Mouse (Mus musculus) spleen, postnatal 4 days (tissue): ENCODE data around the gene Fam126a.
A peak's percentile ranks its signal among the peaks of the same experiment; 100 is the strongest.

Experiments
- DNase-seq, 2 experiments: peaks; one replicate each; pipeline ENCODE4 v3.0.0; 2022; ENCODE audit warnings: low spot score in 2 of 2

Fam126a gene

DNA sequence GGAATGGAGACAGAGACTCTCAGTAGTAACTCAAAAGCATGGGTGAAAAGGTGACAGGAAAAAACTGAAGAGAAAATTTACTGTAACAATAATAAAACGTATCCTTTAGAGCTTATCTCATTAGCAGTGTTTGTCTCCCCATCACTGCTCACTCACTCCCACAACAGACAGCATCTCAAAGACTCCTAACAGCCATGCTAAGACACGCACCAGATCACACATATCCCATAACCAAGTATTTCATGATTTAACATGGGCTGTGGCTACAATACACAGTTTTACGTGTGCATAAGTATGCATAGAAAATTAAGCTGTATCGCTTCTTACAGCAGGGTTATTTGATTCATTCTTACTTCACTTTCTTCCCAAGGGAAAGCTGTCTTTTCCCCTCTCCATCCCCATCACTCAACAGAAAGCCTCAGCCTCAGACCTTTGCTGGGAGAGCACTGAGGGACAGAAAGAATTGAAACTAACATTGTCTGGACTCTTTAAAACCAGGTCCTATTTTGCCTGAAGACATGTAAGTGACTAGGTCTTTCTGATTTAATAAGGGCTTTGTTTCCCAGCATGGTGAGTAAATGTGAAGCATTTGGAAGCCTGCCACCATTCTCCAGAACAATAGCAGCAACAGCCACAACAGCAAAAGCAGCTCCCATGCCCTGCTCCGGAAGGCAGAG is 37.5 kb downstream of the Fam126a start:
- DNase-seq, result no peak

DNA sequence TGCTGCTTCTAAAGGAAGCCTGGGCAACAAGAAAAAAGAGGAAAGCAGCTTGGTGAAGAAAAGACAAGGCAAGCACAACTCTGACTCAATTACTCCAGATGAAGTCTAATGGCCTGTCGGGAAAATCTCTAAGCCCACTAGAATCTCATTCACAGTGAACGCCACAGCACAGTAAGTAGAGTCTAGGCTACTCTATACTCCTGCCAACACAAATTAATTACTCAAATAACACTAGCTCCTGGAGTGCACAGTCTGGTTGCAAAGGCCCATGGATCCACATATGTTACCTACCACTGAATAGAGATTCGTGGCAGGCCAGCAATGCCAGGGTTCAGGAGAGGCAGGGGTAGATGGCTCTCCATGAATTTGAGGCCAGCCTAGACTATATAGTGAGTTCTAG is 40.5 kb downstream of the Fam126a start:
- no peak for DNase-seq

GRCm38 (mm10) chr5:23987792-23988191 is 42.7 kb downstream of the Fam126a start:
- DNase-seq, result no peak

GRCm38 (mm10) chr5:23982081-23982480 is 48.4 kb downstream of the Fam126a start:
- no peak for DNase-seq

- no peak for DNase-seq
Measured at GRCm38 (mm10) chr5:23978516-23978915, 52.0 kb downstream of the Fam126a start.

- DNase-seq, result peak in 1 of 2 experiments; percentile 23
Measured at GRCm38 (mm10) chr5:23974994-23975575, 55.4 kb downstream of the Fam126a start.

DNA sequence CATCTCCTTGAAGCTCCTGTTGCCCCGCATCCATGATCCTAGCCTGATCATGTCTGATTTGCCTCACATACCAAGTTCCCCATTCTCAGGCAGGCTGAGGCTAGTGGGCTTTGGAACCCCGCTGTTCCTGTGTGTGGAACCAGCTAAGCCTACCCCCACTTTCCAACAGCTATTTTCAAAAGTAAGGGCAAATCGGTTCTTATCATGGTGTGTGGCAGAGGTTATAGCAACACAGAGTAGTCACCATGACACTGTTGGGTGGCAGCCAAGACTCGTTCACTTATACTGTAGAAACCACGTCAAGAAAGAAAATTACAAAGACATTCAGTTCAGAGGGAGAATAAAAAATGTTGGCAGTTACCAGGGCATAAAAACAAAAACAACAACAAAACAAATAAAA is 62.8 kb downstream of the Fam126a start:
- no peak for DNase-seq

DNA sequence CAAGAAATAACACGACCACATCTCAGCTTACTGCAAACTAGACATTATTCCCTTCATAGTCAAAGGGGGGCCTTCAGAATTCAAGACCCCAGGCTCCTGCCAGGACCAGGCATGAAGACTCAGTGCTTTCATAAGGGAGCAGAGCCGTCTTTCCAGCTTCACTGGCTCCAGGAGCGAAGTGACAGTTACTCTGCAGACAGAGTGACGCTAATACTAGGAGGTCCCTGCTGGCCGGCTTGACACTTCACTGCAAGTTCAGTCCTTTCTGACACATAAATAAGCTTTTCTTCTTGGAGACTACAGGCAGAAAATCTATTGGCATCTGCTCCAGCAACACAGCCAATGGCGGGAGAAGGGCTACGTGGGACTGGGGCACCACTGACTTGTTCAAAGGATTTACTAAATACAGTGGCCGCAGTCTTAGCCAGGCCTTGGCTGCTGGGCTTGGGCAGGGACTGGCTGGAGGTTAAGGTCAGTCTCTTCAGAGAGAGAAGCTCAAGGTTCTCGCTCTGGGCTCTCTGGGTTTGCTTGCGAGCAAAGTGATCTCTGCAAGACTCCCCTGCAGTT is 65.8 kb downstream of the Fam126a start:
- DNase-seq, result no peak

- no peak for DNase-seq
Measured at GRCm38 (mm10) chr5:23953047-23953446, 77.4 kb downstream of the Fam126a start.

DNA sequence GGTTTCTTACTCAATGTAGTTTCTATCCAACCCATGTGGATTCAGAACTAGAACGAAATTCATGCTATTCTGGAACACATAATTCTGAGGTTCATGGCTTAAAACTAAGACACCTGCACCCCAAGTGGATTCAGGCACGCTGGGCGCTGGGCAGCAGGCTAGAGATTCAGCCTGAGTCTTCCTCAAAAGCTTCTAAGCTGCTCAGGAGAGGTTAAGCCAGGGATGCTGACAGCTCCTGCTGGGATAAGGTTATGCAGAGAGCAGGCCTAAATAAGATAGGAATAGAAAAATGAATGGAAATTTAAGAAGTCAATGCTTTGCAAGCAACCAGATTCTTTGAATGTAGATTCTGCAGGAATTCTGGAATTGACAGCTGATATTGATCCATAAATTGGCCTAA is 82.4 kb downstream of the Fam126a start:
- DNase-seq, result peak in 1 of 2 experiments; percentile 51

GRCm38 (mm10) chr5:23945056-23945455 is 85.4 kb downstream of the Fam126a start:
- no peak for DNase-seq

DNA sequence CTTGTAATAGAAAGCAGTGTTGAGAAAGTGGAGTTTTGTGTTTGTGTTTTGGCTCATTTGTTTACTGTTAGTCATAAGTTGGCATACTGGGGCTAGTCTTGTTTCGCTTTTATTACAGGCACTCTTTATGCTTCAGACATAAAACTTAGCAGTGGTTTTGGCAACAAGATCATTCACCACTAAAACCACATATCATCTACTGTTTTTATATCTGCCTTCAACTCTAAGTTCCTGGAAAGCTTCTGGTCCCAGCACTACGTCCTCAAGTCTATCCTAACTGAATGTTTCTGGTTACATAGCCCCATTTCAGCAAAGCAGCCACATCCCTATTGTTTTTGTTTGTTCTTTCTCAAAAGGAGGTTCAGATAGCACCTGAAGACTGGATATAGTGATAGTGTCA is 87.0 kb downstream of the Fam126a start:
- no peak for DNase-seq

GRCm38 (mm10) chr5:23923481-23924165 is 106.9 kb downstream of the Fam126a start:
- DNase-seq, result peak; percentile 68 to 77

DNA sequence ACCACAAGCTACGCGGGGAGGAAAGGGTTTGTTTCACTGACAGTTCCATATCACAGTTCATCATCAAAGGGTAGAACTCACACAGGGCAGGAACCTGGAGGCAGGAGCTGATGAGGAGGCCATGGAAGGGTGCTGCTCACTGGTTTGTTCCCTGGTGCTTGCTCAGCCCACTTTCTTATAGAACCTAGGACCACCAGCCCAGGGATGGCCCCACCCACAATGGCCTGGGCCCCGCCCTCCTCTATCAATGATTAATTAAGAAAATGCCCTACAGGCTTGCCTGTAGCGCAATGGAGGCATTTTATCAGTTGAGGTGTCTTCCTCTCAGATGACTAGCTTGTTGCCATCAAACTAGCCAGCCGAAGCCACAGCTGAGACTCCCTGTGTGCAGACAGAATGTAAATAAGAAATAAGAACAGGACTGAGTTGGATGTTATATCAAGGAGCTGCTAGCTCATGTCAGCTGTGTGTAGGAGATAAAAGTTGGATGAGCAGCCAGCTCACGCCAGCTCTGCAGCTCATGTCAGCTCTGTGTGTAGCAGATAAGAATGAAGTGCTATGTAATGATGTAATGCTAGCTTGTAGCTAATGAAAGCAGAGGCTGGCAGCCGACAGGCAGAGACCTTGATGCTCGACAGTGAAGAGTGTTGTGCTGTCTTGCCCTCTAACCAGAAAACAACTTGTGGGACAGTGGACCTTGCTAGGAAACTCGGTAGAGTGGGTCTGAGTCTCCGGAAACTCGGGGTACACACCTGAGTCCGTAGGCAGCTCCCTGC is 107.8 kb downstream of the Fam126a start:
- DNase-seq, result peak; percentile 67 to 78

DNA sequence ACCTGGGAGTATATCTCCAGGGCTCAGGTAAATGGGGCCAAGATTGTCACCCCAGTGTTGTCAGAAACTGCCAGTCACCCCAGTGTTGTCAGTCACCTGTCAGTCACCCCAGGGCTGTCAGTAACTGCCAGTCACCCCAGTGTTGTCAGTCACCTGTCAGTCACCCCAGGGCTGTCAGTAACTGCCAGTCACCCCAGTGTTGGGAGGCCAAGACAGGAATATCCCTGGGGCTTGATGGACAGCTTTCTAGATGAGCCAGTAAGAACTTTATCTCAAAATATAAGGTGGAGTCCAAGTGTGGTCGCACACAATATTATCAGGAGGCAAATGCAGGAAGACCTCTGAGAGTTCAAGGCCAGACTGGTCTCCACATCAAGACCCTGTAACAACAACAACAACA is 109.2 kb downstream of the Fam126a start:
- no peak for DNase-seq

DNA sequence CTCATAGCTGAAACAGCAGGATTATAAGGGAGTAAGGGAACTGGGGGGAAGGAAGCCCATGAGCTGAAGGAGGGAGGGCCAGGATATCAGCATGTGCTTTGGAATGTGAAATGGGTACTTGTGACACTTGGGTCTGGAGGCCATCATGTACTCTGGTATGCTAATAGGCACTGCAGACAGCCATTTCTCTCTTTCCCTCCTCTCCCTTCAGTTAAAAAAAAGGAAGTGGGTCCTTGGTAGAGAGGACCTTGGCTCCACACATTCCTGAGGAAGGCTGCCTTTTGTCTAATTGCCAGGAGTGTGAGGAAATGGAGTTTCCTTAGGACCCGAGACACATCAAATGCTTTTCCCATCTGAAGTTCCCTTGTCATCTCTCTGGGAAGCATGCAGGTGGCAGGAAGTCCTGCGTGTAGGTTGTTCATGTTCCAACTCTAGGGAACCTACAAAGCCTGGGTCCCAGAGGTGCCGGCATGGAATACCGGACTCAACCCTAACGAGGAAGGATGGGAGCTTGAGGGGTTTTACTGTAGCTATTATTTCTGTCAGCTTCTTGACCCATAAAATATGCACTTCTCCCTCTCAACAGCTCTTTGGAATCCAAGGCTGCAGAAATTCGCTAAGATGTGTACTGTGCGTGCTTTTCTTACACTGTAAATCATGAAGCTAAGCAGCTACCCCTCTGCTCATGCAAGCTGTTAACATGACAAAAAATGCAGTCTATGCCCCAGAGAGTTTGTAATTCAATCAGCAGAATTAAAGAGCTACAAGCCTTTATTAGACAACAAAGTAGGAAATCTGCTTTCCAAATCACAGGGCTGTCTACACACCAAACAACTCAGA is 110.4 kb downstream of the Fam126a start:
- DNase-seq, result no peak

DNA sequence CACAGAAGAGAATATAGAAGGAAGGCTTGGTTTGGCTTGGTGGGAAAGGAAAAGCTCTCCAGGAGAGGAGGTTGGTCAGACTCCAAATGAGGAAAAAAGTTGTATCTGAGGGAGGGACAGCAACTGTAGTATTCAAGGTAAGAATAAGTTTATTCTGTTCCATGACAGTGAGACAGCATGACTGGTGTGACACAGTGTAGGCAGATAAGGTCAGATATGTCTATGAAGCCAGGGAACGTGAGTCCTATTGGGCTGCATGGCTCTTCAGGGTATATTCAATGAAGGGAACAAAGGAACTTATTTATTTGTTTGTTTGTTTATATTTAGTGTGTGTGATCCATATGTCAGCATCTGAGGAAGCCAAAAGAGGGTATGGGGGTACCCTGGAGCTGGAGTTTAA is 113.2 kb downstream of the Fam126a start:
- DNase-seq, result no peak

DNA sequence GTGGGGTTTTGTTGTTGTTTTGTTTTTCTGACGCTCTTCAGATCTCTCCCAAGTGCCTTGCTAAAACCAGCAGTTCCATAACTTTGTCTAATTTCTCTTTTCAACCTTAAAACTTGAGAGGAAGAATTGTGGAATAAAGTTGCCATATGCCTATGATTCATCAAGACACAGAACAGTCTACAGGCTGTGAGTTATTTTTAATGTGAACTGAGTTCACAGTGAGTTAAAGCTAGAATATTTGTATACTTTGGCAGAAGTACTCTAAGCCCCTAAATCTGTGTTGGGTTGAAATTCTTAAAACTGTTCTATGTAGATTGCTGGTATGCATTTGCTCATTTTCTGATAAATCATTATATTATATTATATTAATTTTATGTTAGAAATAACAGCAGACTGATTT is 118.9 kb downstream of the Fam126a start:
- no peak for DNase-seq

DNA sequence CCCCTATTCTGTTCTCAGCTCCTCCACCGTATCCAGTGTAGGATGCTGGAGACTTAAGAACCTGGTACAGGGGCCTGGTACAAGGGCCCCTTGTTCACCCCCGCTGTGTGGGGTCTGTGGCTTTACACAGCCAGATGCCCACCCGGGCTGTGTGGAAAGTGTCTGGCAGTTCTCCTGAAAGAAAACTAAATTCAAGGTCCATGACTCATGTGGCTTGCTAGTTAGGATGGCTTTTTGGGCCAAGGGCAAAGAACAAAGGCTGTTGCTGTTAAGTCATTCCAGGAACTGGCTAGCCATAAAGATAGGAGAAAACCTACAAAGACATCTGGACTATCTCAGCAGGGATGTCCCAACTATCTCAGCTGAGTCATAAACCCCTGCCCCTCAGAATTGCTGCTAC is 121.2 kb downstream of the Fam126a start:
- no peak for DNase-seq

GRCm38 (mm10) chr5:23908486-23909090 is 121.9 kb downstream of the Fam126a start:
- no peak for DNase-seq

- no peak for DNase-seq
Measured at GRCm38 (mm10) chr5:23902221-23902620, 128.3 kb downstream of the Fam126a start.
